Mouse (Mus musculus) cerebellum, postnatal 25 days (tissue): Measurements from ENCODE around the gene G2e3.

Source experiments
- DNase-seq, 2 experiments: peaks; one replicate each; pipeline ENCODE4 v3.0.0; 2021; ENCODE audit warnings: mixed read lengths in 2 of 2

Gene G2e3

GRCm38 (mm10) chr12:51347988-51348697 is at the start of gene G2e3:
Gene G2e3, plus strand, starts transcription at chr12:51348061.
- DNase-seq = peak; percentile 88 to 91

- DNase-seq = no peak
Observed at GRCm38 (mm10) chr12:51323604-51324003, 24.3 kb upstream of the G2e3 start.

- no peak for DNase-seq
Observed at GRCm38 (mm10) chr12:51326819-51327218, 21.0 kb upstream of the G2e3 start.

- DNase-seq = no peak
Observed at GRCm38 (mm10) chr12:51337014-51337413, 10.8 kb upstream of the G2e3 start.

DNA sequence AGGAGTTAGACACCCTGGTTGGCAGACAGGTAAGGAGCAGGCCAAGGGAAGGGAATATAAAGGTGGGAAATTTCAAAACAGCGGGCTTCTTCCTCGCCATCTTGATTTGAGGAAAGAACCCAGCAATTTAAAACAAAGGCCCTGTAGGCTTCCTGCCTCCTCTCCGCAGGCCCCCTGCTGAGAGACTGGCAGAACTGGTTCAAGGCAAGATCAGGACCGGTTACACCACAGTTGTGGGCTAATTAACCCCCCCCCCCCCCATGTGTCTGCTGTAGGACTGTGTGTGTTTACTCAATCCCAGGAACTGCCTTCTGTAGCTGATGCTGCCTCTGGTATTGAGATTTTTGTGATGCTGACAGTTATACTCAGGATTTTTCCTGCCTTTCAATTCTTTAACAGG is 1.7 kb upstream of the G2e3 start:
- peak in 1 of 2 experiments; percentile 20 for DNase-seq

- DNase-seq = no peak
Observed at GRCm38 (mm10) chr12:51348698-51348998, 787 bp downstream of the G2e3 start.

GRCm38 (mm10) chr12:51355296-51355695 is 7.4 kb downstream of the G2e3 start:
- DNase-seq = no peak

DNA sequence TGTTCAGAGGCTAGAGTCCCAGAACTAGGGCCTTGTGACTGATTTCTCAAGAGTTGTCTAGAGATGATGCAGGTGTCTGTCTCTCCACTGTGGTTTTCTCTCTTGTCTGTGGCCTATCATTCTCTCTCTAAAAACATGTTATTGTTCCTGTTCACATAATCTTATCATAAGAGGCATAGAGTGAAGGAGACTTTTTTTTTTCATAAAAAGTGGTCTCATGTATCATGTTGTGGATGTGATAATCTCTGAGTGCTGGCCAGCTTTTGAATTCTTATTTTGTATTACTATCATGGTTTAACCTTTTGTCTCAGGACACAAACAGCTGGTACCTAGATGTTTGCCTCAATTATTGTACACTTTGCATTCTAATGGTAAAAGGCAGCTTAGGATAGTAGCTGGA is 13.4 kb downstream of the G2e3 start:
- no peak for DNase-seq

DNA sequence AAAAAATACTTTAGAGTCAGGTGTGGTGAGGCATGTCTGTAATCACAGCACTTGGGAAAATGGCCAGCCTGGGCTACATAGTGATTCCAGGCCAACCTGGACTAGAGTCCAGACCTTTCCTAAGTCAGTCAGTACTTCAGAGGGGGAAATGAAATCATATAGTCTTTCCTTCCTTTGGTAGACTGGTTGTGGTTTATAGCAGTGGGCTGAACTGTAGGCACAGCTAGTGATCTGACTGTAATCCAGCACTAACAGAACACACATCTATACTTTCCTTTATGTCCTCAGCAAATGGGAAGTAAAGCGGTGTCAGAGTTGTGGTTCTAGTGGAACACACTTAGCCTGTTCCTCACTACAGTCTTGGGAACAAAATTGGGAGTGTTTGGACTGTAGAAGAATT is 15.0 kb downstream of the G2e3 start:
- no peak for DNase-seq

DNA sequence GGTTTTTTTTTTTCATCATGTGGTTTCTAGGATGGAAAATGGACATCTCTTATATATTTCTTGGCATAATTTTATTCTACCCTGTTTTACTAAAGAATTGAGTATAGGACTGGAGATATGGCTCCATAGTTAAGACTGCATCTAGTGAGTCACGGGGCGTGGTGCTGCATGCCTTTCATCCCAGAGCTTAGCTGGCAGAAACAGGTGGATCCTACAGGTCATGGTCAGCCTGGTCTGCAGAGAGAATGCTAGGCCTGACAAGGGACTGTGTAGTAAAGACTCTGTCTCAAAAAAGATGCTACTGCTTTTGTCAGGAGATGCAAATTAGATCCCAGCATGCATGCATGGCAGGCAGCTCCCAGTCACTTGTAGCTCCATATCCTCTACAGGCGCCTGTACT is 20.6 kb downstream of the G2e3 start:
- no peak for DNase-seq

DNA sequence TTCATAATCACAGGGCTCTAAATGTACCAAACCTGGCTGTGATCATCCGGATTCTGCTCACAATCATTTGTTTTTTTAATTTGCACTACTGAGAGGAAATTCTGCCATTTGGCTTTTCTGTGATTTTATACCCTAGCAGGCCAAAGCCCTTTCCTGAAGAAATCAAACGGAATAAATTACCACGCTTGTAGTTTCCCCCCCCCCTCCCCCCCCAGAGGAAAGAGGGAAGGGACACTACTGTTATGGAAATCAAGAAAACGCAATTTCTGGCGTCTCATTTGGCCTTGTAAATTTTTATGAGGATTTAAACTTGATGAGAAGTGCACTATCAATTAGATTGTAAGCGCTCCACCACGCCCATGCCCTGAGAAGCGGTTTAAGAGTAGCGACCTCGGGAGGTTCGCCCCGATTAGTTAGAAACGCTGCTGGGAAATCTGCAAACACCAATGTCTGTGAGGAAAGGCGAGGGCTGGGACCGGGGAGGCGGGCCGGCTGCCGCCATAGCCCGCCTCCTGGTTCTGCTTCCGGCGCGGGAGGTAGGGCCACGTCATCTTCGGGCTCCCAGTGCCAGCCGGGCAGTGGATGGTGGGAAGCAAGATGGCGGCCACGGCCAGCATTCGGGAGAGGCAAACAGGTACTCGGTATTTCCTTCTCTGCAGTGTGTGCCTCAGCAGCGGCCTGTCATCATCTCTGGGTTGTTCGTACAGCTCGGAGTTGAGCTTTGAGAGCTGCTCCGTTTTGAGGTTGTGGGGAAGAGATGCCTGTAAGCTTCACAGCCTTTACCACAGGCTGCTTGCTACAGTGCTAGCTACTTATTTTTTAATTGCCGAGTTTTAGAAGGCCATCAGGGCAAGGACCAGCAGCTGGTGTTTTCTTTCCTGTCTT is 29.4 kb downstream of the G2e3 start, which contains the start of gene Scfd1:
Gene Scfd1 (plus strand): TSS at position 508 of the 885 bp plus-strand sequence.
- DNase-seq = peak; percentile 94 to 95

- no peak for DNase-seq
Observed at GRCm38 (mm10) chr12:51377888-51378190, 30.0 kb downstream of the G2e3 start.

DNA sequence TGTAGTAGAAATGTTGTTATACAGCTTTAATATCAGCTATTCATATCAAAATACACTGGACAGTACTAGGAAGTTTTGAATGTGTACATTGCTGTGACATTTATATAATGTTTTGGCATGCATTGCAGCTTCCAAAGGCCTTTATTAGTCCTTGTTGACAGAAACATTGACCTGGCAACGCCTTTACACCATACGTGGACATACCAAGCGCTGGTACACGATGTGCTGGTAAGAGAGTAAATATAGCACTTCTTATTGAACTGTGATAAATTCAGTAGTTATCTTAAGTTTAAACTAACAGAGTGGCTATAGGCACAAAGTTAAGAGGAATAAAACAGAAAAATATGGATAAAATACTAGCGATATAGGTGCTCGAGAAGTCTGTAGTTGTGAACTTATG is 52.0 kb downstream of the G2e3 start:
- no peak for DNase-seq

GRCm38 (mm10) chr12:51402060-51402698 is 54.3 kb downstream of the G2e3 start:
- DNase-seq = no peak

DNA sequence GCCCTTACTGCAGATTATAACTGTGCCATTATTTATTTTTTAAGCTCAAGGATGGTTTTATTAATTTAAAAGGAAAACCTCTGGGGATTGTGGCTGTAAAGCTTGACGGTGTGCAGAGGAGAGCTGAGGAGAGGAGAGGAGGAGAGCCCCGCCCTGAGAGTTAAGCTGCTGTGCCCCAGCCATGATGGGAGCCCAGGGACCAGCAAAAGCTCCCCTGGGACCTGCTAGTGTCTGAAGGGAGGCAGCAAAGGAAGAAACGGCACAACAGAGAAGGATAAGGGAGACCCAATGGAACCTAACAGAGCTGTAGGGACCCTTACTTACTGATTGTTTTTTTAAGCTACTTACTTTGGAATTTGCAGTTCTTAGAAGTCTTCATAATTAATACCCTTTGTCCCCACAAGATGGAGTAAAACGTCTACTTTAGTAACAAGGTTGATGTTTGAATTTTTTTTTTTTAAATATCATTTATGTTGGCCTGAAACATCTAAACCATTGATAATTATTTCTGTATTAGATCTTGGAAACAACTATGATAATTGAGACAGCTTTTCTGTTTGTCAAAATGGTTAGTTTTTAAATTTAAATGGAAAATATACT is 56.2 kb downstream of the G2e3 start:
- DNase-seq = no peak

DNA sequence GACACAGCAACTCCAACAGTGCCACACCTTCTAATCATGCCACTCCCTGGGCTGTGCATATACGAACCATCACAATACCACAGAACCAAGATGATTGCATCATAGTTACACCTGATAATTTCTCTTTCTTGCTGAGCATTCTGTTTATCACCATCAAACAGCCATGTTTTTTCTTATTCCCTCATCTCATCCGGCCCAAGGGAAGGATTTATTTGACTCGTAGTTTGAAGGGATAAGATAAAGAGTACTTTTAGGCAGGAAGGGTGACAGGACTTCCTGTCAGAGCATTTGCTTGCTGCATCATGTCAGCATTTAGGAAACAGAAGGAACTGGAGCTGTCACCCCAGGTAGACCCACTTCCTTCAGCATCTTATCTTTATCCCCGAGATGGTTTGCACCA is 63.5 kb downstream of the G2e3 start:
- no peak for DNase-seq
